Mouse (Mus musculus) liver, postnatal 0 days (tissue): Measurements from ENCODE around the gene Vmn2r6. TPM values are rescaled to one million over a fixed set of nuclear protein-coding genes. Genes with fewer than 3 reads are reported as not detected.
A peak's percentile ranks its signal among the peaks of the same experiment; 100 is the strongest.
"Not testable (repeated sequence)": the region's sequence is repeated elsewhere in the genome, so short reads cannot be mapped to it uniquely, and the experiment has no call there.

Experiments used
- ATAC-seq: fragments of 200-750 bp; cut with Nextera tagmentation; 2 replicates; pipeline ENCODE4 v1.8.0; 2017; ENCODE audit warnings: mild to moderate bottlenecking, moderate library complexity
- DNase-seq: peaks from one replicate; pipeline ENCODE4 v3.0.0-alpha.2; 2016
- H3K27ac ChIP-seq: fragments of 300-500 bp; sonication (generic); 2 replicates; pipeline ENCODE4 v1.5.1; 2014; ENCODE audit warnings: antibody characterized with exemption, moderate library complexity, mild to moderate bottlenecking, low read depth
- H3K27me3 ChIP-seq: fragments of 300-500 bp; sonication (generic); 2 replicates; pipeline ENCODE4 v1.6.1; 2014; ENCODE audit warnings: low read length, control low read depth, mixed read lengths; ENCODE audit not compliant: insufficient read depth
- H3K36me3 ChIP-seq: fragments of 300-500 bp; sonication (generic); replicated peaks from 2 replicates; pipeline ENCODE4 v1.6.1; 2014; ENCODE audit warnings: mild to moderate bottlenecking, control low read depth, low read length, moderate library complexity, mixed read lengths; ENCODE audit not compliant: insufficient read depth
- H3K4me1 ChIP-seq: fragments of 300-500 bp; sonication (generic); 2 replicates; pipeline ENCODE4 v1.6.1; 2014; ENCODE audit warnings: antibody characterized with exemption, mild to moderate bottlenecking, control low read depth; ENCODE audit not compliant: insufficient read depth
- H3K4me2 ChIP-seq: fragments of 300-500 bp; sonication (generic); 2 replicates; pipeline ENCODE4 v1.6.1; 2014; ENCODE audit warnings: low read depth, mild to moderate bottlenecking, low read length, moderate library complexity, mixed read lengths
- H3K4me3 ChIP-seq: fragments of 300-500 bp; sonication (generic); 2 replicates; pipeline ENCODE4 v1.5.1; 2014; ENCODE audit warnings: low read depth, low read length
- H3K9ac ChIP-seq: fragments of 300-500 bp; sonication (generic); replicated peaks from 2 replicates; pipeline ENCODE4 v1.6.1; 2014; ENCODE audit warnings: mild to moderate bottlenecking, moderate library complexity
- H3K9me3 ChIP-seq: fragments of 300-500 bp; sonication (generic); 2 replicates; pipeline ENCODE4 v1.6.1; 2016; ENCODE audit warnings: mild to moderate bottlenecking, control low read depth, low read length, mixed read lengths
- CTCF ChIP-seq: sonication (generic); IDR thresholded peaks from 2 replicates; pipeline ENCODE4 v1.5.1; 2016; ENCODE audit warnings: antibody characterized with exemption, low read depth
- EP300 ChIP-seq: IDR thresholded peaks from 2 replicates; pipeline ENCODE4 v1.6.1; 2016; ENCODE audit warnings: antibody characterized with exemption, low read depth, mild to moderate bottlenecking
- WGBS: fragments of 180-500 bp; shearing (Covaris S2); extraction: QIAGEN DNeasy Blood & Tissue Kit; methylation state at CpG from one replicate; pipeline ENCODE4 v1.1.7; 2014; ENCODE audit not compliant: insufficient replicate concordance; 5-methylcytosine and 5-hydroxymethylcytosine counted together
- polyA plus RNA-seq: library from polyadenylated mRNA; unstranded; fragments of >200 nt; fragmentation: Nextera tagmentation; extraction: Ambion mirVana; gene quantifications from 2 replicates; pipeline ENCODE4 v1.2.1, GENCODE M21; 2015

The Vmn2r6 gene
- not detected in 2 replicates for polyA plus RNA-seq

DNA sequence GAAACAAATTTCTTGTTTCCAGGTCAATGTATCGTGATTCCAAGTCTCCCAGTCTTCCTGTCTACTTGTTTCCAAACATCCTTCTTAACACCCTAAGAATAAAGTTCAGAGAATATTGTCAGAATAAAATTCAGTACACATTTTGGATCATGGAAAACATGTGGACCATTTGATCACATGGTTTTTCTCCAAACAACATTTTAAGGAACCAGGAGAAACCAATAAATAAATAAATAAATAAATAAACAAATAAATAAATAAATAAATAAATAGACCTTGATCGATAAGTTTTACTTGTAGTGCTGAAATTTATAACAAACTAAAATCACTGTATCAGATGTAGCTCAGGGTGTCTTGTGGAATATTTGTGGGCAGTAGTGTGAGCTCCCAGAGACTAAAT lies at the start of gene Vmn2r6:
Gene Vmn2r6 (minus strand): TSS at position 101 of the 400 bp plus-strand sequence.
- not testable (repeated sequence) for H3K4me3 ChIP-seq, H3K27ac ChIP-seq, H3K36me3 ChIP-seq, H3K9ac ChIP-seq, ATAC-seq, H3K27me3 ChIP-seq, H3K4me1 ChIP-seq, H3K4me2 ChIP-seq, H3K9me3 ChIP-seq, DNase-seq
- WGBS: 73% methylated on average over 2 of the region's 2 CpGs

DNA sequence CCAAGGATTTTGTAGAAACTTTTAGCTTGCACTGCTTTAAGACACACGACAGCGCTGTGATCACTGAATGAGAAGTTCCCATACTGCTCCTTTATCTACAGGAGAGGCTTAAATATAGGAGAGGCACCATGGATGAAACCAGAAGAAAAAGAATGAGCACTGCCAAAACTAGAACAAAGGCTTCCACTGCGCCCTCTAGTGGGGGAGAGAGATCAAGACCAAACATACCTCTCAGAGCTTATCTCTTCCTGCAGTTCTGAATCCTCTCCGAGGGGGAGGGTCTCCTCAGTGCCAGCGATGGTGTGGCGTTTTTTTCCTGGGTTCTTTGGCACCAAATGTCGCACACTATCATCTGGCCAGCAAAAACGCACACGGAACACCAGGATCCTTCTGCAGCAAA lies 22.0 kb upstream of the Vmn2r6 start:
- no peak overlapping the region for H3K27ac ChIP-seq
- no peak overlapping the region for H3K4me2 ChIP-seq
- no peak overlapping the region for H3K9ac ChIP-seq
- DNase-seq (peak; percentile 16), ATAC-seq (no peak)
- no peak overlapping the region for H3K4me3 ChIP-seq
- TF ChIP-seq EP300 (no peak), CTCF (peak; percentile 44; the same call in 1 of the 2 replicates)
- H3K4me1 ChIP-seq: no peaks in the 10 kb centered on the region
- no peaks in the 10 kb centered on the region for H3K36me3 ChIP-seq
- WGBS: 58% methylated on average over 9 of the region's 9 CpGs
- H3K27me3 ChIP-seq: no peaks in the 10 kb centered on the region
- H3K9me3 ChIP-seq: no peaks in the 10 kb centered on the region

- not testable (repeated sequence) for H3K4me1 ChIP-seq, H3K27ac ChIP-seq, H3K4me3 ChIP-seq, H3K27me3 ChIP-seq, ATAC-seq, H3K36me3 ChIP-seq, H3K9me3 ChIP-seq, DNase-seq, H3K9ac ChIP-seq, H3K4me2 ChIP-seq
- WGBS: 10% methylated on average over 2 of the region's 2 CpGs
Measured at GRCm38 (mm10) chr3:64568793-64569192, 3.2 kb upstream of the Vmn2r6 start.

DNA sequence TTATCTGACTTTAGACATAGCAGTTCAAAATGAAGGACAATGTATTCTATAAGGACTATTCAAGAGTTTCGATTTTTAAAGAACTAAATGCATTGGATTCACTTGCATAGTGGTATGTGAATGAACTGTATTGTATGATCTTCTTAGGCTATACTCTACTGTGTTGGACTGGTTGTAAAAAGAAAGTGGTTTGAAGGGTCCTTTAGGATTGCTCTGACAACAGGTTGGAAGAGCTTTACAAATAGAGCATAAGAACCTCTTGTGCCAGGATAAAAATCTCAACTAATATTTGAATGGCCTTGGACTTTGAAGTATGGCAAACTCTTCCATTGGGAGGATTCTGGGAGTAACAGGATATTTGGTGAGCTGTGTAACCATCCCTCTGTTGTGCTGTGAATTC lies 42.0 kb downstream of the Vmn2r6 start:
- not testable (repeated sequence) for H3K36me3 ChIP-seq, H3K4me3 ChIP-seq, DNase-seq, H3K4me2 ChIP-seq, H3K27me3 ChIP-seq, H3K9me3 ChIP-seq, ATAC-seq, H3K9ac ChIP-seq, H3K4me1 ChIP-seq, H3K27ac ChIP-seq
- 56% methylated on average over 1 of the region's 1 CpGs for WGBS

DNA sequence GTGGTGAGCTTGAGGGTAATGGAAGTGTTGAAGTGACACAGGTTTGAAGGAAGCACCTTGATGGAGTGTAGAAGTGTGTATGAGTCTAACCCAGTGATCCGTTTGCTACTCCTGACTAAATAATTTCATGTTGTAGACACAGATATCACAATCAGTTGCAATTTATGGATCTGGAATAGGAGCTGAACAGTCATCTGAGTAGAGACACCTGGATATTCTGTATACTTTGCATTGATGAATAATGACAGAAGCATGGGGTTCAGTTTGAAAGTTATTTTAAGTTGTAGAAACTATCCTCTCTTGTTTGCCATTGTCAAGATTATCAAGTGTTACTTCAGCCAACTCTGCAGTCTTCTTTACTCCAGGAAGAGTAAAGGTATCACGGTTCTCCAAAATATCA lies 55.9 kb downstream of the Vmn2r6 start, which contains the start of gene Vmn2r5:
Gene Vmn2r5 (minus strand): TSS at position 101 of the 400 bp plus-strand sequence.
- DNase-seq, H3K27ac ChIP-seq, ATAC-seq, H3K4me1 ChIP-seq, H3K9ac ChIP-seq, H3K9me3 ChIP-seq, H3K4me2 ChIP-seq, H3K4me3 ChIP-seq, H3K36me3 ChIP-seq, H3K27me3 ChIP-seq: not testable (repeated sequence)
- no CpG with 5 or more reads among the region's 2 CpGs for WGBS

Other genes starting within 250 kb of the Vmn2r6 start
- not detected in 2 replicates for gene Vmn2r4, start 150.5 kb downstream of the Vmn2r6 start, polyA plus RNA-seq
- gene Vmn2r5, start 56.0 kb downstream of the Vmn2r6 start, polyA plus RNA-seq: not detected in 2 replicates